Mouse (Mus musculus): ENCODE measurements around the gene Plekha1.

Plekha1 gene

DNA sequence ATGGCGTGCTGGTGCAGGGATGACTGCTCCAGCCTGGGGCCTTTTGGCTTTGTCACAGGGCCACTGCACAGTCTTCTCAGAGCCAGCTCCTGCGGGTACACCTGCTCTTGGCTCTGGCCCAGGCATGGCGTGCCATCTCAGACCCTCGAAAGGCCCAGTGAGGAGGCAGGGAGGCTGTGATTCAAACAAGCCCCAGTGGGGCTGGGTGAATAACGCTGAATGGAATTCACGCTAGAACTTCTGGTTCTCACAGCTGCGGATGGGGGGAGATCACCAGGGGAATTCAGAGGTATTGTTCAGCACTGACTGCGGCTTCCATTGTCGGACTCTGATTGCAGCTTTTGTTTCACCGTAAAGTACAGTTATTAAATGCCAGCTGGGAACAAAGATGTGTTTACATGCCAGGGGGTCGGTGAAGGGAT, 4.8 kb upstream of the Plekha1 start:
- peak; percentile 7 for DNase-seq

DNA sequence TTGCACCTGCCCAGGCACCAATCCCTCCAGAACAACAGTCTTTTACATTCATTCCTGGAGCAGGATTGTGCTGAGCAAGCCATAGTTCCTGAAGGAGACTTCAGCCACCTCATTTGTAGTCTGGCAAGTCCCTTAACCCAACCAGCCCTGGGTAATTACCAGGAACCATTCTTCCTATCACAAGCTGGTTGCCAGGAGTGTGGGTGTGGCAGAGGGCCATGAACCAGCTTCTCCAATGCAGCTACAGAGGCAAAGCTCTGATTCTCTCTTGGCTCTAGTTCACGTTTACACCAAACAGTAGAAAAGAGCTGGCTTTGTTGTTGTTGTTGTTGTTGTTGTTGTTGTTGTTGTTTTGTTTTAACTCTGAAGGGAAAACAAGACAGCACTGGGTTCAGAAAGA, 3.1 kb upstream of the Plekha1 start:
- peak; percentile 25 for DNase-seq

DNA sequence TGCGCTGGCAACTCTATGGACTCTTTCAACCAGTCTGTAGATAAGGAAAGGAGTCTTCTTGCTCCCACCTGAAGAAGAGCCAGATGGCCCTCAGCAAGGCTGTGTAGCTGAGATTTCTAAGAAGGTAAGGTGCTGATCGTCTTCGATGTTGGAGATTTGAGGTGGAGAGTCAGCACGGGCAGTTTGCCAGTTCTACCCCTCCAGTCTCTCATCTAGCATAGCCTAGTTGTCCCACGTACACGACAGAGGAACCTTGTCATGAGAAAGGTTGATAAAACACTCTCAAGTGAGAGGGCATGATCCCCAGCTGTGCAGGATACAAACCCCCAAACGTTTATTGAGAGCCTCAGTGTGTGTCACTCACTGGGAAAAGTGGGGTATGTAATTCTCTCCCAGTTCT, 845 bp upstream of the Plekha1 start:
- DNase-seq: no peak

DNA sequence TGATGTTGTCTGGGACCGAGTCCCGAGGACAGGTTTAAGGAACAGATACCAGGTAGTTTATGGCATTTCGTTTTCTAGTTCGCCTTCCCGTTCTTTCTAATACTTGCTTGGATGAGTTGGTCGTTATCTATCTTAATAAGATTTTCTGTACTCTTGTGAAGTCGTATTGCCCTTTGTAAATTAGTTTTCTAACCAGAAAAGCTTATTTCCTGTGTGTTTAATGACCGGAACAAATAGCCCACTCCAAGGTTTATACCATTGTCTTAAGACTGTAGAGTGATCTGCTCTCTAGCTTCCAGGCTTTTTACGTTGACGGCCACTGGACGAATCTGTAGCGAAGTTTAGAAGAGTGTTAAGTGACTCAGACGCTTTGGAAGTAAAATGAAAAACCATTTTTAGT, 1.1 kb downstream of the Plekha1 start:
- DNase-seq: no peak

DNA sequence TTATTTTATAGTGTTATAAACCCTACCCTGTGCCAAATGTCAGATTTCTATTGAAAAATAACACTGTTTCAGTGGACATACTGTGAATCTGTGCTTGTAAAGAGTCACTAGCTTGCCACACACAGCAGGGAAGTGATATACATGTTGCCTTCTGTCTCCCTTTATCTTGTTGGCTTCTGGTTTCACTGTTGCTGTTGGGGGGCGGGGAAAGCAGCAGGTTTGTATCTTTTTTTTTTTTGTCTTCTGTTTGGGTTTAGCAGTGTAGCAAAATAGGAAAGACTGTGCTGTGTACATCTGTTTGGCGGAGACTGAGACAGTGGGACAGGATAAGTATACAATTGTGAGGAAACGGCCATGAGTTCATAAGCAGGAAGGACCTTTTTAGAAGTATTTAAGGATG, 1.7 kb downstream of the Plekha1 start:
- no peak for DNase-seq

DNA sequence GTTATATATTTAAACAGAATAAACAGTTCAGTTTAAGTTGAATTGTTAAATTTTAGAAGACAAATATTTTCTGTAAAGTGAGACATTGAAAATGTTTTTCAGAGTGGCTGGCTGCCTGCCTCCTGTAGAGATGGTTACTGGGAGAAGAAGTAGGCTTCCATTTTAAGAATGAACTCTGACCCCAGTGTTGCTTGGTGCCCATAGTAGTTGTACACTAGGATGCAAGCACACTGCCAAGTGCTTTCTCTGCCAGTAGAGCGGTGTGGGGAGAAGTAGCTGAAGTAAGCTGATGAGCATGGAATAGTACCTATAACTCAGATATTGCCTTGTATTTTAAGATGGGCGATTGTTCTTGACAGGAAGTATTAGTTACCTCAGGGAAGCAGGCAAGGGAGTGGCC, 18.6 kb downstream of the Plekha1 start:
- DNase-seq: no peak

DNA sequence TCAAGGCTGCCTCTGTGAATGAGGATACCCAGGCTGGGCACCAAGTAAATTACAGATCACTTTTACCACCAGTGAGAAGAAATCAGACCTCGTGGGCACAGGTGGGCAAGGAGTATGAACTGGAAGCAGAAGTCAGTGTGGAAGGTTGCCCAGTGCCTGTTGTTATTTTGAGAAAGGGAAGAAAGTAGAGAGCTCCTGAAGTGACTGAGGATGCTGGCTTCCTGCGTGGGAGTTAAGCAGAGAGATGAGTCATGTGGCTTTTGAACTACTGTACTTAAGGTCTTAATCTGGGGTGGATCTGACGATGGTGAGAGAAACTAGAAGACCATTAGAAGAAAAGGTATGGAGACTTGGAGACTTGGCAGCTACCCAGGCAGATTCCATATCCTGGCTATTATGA, 20.7 kb downstream of the Plekha1 start:
- DNase-seq: no peak

DNA sequence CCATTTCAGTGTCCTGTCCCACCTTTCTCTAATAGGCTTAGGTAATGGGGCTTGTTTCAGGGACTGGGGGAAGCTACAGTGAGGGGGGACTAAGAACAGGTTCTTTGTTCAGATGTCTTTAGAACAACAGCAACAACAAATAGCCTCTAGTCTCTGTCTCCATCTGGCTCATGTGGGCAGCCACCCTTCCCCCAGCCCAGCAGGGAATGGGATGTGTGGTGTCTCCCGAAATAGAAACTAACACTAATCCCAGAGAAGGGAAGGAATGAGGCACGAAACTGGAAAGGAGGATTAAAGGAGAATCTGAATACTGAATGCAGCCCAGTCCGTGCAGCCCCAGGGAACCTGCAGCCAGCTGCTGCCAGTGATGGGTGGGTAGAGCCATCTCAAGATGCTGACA, 22.4 kb downstream of the Plekha1 start:
- no peak for DNase-seq

DNA sequence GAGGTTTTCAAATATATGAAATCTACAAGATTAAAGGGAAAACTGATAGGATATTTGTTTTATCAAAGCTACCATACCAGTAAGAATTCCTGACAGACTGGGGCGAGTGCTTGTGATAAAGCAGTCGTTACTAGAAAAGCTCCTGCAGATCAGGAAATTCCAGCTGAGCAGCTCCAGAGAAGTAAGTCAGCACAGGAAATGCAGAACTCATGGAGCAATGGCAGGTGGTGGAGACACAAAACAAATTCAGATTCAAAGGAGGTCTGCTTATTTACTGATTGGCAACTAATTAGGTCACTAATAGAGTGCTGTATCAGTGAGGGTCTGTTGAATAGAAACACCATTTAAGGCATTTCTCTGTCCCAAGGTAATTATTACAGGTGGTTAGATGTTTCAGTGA, 25.3 kb downstream of the Plekha1 start:
- DNase-seq: no peak

DNA sequence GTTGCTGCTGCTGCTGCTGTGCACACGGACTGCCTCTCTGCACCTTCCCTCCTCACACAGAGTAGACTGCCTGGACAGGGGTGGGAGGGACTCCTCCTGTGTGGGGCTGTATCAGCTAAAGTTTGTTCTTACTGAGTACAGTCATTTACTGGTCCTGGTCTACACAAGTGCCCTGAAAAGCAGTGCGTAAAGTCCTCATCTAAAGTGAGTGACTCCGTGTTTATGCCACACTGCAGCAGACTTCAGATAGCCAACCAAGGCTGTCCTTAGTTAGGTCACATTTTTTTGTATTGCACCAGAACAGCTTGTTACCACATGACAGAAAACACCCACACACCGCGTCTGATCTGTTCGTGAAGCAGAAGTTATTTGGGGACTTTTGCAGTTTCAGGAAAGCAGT, 27.4 kb downstream of the Plekha1 start:
- no peak for DNase-seq

DNA sequence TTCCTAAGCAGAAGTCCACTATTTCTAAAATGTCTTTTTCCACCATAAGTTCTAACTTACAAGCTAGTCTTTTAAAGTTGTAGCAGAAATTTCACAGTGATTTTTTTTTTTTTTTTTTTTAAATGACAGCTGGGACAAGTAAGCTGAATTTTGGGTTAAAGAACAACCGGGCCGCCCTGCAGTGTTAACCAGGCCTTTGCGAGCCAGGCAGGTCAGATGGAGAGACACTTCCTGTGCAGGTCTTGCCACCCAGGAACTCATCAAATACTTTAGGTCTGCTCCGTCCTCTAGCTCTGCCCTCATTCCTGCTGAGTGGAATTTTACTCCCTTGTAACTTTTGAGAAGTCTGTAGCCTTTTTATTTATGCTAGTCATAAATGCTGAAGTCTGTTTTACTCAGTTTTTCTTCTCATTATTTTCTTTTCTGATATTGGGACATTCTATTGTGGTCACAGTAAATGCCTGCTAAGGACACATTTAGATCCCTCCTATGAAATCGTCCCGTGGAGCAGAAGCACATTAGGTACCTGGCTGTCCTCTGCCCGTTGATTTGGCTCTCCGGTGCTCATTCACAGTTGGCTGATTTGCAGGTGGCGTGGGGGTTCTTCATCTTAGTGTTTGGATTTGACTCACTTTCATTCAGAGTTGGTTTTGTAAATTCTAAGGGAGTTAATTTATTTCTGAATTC, 29.5 kb downstream of the Plekha1 start:
- no peak for DNase-seq

DNA sequence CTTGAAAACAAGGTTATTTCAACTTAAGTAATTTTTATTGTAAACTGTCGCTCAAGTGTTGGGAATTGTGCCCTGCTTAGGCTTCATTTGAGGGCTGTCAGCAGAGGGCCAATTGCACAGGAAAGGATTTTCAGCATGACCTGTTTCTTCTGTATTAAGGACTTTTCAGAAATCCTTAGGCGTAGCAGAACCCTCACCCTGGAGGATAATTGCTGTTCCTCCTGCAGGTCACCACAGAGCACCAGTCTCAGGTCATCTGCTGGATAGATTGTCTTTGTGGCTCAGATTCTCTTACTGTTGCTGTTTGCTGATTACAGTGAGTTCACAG, 30.0 kb downstream of the Plekha1 start:
- no peak for DNase-seq

DNA sequence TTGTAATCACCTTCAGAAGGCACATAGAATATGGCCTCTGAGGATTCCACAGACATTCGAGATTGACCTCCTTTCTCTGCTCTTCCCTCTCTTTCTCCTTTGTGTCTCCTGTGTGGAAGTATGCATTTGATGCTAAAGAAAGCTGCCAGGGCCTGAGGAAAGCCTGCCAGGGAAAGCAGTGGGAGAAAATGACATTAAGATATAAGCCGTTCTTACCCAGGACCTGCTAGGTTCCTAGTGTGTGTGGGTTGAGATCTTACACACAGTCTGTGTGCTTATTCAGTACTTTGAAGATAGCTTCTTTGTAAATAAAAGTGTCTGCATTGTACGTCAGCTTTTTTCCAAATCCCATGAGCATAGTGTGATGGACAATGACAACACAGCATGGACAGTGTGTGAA, 30.5 kb downstream of the Plekha1 start:
- DNase-seq: no peak

DNA sequence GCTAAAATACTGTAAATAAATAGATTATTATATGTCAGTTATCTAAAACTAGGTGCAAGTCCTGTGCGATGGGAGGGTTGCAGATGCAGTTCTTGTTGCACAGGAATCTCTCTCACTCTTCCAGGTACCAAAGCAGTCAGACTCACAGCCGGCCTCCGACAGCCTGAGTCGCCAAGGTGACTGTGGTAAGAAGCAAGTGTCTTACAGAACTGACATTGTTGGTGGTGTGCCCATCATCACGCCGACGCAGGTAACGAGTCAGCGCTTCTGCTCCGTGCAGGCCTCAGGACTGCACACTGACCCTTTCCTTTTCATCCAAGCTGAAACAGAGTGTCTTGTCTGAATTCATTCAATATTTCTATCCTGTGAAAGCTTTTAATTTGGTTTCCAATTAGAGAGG, 31.6 kb downstream of the Plekha1 start:
- DNase-seq: no peak

DNA sequence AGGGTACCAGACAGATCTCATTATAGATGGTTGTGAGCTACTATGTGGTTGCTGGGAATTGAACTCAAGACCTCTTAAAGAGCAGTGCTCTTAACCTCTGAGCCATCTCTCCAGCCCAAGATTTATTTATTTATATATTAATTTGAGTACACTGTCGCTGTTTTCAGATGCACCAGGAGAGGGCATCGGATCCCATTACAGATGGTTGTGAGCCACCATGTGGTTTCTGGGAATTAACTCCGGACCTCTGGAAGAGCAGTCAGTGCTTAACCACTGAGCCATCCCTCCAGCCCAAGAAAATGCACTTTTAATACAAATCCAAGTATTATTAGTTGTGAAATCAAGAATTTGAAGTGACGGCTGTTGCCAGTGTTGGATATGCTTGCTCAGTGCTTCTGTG, 32.8 kb downstream of the Plekha1 start:
- no peak for DNase-seq

DNA sequence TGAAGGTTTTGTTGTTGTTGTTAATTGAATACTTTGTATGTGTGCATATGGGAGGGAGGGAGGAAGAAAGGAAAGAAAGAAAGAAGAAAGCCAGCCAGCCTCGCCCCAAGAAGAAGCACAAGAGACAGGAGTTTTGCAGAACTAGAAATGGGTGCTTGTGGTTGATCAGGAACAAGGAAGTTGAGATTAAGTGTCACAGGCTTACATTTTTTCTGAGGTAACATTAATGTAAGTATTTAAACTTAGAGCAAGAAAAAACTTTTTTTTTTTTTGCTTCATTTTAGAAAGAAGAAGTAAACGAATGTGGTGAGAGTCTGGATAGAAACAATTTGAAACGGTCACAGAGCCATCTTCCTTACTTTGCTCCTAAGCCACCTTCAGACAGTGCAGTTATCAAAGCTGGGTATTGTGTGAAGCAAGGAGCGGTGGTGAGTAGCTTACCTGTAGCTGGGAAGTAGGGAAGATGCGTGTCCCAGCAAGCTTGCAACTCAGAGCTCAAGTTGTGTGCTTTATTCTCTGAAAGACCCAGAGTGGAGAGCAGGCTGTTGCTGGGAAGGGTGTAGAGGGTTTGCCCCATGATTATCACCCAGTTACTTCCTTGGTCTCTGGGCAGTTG, 34.8 kb downstream of the Plekha1 start:
- DNase-seq: no peak

DNA sequence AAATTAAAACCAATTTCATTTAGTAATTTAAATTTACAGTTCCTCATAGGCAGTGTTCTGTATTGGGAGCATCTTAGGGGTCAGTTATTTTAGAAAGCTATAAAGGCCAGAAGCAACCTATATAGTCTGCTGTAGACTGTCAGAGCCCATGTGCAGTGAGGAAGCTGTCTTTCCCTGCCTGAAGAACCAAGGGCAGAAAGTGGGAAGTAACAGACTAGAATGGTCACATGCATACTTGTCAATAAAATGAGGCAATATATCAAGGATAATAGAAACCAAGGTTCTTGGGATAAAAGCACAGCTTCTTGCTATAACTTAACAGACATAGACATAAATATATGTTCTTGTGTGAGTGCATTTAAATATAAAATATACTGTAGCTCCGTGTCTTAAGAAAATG, 37.4 kb downstream of the Plekha1 start:
- no peak for DNase-seq

DNA sequence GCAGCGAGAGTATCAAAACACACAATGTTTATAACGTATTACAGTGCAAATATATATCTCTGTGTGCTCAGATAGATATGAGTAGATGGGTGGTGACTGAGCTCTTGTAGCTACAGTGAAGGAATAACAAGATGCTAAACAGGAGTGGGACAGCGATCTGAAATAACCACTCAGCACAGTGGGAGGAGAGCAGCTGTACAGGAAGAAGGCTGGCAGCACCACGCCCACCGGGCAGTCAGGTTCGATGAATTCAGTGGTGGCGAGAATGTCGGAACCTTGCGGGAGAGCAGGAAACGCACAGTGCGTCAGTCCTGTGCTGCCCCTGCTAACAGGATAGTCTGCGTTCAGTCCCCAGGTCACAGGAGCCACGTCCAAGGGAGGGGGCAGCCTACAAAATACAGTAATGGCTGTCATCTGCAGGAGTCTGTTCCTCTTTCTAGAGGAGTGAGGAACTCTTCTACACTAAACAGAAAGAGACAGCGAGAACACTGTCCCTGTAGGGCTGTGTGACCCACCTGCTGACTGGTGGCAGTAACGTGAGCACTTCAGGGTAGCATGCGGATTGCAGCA, 38.0 kb downstream of the Plekha1 start:
- DNase-seq: no peak

DNA sequence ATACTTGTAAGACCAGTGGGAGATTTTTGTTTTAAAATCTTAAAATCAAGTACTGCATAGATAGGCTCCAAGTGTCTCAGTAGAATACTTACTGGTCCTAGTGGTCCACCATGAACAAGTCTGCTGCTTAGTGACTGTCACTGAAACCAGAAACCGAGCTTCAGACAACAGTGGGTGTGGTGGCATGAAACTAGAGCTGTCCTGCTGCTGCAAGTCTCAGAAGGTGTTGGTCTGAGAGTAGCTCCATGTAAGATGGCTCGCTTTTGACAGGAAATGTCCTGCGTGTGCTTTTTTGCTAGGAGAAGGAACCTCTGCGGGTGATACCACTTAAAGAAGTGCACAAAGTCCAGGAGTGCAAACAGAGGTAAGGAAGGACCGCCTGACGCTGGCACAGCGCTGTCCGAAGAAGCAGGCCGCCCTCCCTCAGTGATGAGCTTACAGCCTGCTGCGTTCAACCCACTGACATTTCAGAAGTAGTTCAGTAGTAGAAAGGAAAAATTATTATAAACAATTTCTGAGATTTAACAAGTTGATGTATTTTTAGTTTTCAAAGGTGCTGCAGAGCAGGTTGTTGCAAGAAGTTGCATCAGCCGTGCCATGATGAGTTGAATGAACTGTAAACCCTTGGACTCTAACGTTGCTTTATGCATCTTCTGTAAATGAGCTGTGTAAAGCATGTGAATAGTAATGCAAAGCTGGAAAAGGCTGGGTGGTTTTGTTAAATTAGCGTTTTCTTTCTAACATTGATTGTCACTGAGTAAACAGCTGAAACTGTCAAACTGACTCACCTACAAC, 39.2 kb downstream of the Plekha1 start:
- DNase-seq: no peak

DNA sequence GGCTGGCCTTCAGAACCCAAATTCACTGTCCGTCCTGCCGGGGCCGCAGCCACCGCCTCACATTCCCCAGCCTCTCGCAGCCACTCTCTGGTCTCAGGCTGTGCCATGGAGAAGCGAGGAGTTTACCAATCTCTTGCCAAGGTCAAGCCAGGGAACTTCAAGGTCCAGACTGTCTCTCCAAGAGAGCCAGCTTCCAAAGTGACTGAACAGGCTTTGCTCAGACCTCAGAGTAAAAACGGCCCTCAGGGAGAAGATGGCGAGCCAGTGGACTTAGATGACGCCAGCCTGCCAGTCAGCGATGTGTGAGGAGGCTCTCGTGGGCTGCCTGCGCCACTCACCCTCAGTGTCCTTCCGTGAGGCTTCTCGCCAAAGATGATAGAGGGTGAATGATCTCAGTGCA, 45.3 kb downstream of the Plekha1 start:
- DNase-seq: no peak

DNA sequence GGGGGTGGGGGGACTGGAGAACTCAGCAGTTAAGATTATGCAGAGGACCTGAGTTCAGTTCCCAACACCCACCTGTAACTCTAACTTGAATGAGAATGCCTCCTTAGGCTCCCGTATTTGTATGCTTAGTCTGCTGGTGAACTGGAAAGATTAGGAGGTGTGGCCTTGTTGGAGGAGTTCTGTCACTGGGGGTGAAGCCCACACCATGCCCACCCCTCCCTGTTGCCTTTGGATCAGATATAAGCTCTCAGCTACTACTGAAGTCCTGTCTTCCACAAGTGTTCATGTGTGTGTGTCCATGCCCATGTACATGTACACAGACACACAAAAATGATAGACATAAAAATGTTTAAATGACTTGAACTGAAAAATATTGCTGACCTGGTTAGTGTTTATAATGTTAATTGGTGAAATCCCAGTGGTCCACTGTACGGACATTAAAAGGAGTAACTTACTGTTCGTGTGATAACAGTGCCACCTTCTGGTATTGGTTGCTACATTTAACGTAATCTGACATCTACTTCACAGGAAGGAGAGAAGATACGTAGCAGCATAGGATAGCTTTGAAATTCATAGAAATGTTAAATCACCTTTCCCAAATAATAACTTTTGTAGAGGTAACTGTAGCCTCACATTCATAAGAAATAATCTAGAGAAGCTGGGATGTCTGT, 49.3 kb downstream of the Plekha1 start:
- DNase-seq: no peak

DNA sequence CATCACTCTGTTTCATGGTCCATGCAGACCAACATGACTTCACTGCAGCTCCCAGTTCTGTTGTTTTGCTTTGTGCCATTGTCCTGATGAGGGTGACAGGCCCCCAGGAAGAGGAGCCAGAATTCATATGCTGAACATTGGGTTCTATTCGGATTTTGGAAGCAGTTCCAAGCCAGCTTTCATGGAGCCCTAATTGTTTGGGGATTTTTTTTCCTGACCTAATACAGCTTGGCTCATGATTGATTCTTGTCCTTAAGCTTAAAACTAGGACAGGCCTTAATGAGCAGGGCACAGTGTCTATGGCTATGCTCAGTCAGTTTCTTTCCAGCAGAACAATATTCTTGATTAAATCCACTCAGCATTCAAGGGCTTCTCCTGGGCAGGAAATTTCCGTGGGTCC, 52.7 kb downstream of the Plekha1 start:
- DNase-seq: no peak

DNA sequence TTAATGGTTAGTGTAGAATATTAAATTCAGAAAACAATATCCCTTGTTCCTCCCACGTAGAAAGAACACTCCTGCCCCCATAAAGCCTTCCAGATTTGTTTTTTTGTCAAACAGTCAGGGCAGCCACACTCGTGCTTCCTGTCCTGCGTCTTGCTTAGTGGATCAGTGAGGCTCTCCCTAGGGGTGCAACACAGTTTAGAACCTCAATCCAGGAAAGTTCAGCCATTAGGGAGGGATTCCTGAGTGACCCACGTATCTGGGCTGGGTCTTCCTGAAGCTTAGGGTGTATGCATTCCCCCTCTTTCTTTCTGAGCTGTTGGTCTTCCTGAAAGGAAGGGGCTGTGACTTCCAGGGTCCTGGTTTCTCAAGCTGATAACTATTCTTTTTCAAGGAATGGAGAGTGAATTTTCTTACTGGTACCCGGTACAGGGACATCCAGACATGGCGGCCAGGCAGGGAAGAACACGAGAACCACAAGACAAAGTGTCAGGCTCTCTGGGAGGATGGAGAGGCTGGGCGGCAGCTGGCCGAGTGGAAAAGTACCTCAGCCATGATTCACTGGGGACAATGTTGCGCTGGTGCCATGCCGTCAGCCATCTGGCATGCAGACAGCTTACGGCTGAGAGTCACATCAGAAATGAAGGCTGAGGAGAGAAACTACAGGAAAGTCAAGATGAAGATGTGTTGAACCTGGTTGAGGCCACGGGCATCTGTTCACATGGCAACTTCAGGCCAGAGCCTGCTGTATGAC, 57.6 kb downstream of the Plekha1 start:
- no peak for DNase-seq
